Mouse (Mus musculus) T-cell, adult 2 months (primary cell): ENCODE results near the gene Slc19a1.

Experiments
- DNase-seq: peaks from one replicate; pipeline ENCODE4 v3.0.0; 2022; ENCODE audit warnings: low spot score

Gene Slc19a1

DNA sequence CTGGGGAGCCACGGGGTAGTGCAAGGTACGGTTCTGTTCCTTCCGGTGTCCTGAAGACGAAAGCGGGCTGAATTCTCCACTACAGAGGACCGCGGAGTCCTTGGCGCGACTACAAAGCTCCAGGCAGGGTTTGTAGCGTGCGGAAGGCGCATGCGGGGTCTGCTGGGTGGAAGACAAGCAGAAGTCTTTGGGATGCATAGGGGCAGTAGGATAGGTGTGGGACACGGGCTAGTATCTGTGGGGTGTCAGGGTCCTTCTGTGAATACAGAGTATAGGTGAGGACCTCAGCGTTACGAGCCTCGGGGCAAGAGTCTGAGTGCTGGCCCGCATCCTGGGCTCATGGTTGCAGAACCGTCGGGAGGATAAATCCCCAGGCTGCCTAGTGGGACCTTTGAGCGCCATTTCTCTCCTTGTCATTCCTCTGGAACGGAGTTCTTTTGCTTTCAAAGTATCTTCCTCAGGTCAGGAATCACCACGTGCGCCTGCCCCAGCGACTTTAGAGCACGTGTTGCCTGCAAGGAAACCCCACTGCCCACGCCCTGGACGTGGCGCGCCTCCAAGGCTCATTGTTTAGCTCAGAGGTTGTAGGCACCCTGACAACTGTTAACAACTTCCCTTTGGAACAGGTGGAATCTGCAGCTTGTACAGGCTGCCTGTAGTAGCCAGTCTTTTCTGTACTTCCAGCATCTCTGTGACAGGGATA, 1.4 kb downstream of the Slc19a1 start:
- peak; percentile 9 for DNase-seq

DNA sequence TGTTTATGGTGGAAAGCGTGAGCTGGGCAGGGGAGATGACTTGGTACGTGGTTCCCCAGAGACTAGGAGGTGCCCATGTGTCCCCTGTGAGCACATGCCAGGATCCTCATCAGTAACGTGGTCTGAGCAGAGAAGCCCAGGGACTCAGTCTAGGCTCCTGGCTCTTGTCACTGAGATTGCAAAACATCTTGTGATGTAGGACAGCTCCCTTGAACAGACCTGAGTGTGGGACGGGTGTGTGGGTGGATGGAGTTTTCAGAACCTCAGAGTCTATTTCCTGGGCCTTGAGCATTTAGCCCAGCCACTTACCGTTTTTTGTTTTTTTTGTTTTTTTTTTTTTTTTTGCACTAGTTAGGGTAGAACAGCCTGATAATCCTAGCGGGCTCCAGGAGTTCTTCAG, 3.4 kb downstream of the Slc19a1 start:
- no peak for DNase-seq

DNA sequence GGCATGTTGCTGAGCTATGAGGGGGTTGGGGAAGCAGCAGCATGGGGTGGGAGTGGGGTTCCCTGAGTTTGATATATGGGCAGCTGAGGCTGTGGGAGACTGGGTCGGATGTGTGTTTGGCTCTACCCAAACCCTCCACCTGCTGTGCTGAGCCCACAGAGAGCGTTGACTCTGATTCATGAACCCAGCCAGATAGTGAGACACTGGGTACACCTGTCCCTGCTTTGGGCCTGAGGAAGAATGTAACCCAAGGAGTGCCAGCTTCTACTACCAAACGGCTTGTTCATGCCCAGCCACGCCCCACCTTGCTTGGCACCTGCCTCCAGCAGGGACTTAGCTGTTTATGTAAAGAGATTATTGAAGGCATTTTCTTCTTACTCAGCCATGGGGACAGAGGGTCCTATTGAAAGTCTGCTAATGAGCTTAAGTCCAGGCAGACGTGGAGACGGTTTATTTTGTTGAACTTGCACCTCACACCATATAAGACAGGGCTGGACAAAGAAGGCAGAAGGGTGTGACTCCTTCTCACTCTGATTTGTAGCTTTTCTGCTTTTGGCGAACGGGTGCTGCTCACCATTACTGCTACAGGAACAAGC, 6.6 kb downstream of the Slc19a1 start:
- no peak for DNase-seq

DNA sequence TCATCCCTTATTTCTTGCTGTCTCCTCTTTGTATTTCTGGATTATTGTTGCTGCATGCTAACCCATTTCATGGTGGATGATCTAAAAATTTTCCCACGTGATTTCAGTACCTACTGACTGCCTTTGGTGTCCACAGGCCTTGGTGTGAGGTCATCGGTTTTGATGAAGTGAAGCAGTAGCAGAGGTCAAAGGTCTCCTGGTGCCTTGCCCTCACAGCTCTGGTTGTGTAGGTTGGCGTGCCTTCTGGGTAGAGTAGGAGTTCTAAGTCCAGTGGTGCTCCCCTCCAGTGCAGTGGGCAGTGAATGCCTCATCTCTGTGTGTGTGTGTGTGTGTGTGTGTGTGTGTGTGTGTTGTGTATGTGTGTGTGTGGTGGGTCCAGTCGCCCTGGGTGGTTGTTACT, 16.2 kb downstream of the Slc19a1 start:
- no peak for DNase-seq

DNA sequence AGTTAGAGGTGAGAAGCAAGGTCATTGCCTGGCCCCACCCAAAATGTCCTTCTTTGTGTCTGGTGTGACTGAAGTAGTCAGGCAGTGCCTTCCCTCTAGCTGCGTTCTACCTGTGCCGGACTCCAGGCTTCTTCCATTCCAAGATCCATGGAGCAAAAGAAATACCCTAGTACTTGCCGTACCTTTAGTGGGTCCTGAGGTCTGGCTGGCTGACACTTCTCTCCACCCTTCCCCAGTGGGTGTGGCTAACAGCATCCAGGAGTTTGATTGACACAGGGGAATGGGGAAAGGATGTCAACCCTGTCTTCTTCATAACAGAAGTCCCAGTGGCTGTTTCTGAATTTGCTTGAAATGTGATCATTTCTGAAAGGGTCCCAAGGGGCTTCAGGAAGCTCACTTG, 16.6 kb downstream of the Slc19a1 start:
- no peak for DNase-seq

DNA sequence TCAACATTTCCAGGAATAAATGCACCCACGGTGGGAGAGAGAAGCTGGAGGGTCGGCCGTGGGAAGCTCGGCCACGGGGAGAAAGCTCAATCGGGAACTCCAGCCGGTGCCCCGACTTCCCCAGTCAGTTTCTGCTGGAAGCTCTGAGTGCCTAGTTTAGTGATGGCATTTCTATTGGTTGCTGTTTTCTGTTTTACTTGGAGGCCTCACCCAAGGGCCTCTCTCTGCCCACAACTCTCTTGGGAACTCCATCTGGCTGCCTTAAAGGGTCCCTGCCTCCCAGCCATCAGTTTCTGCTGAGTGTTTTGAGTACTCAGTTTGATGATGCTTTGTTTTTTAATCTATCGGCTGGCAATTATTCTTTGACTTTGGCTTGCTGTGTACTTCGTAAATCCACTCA, 24.7 kb downstream of the Slc19a1 start:
- DNase-seq: no peak

DNA sequence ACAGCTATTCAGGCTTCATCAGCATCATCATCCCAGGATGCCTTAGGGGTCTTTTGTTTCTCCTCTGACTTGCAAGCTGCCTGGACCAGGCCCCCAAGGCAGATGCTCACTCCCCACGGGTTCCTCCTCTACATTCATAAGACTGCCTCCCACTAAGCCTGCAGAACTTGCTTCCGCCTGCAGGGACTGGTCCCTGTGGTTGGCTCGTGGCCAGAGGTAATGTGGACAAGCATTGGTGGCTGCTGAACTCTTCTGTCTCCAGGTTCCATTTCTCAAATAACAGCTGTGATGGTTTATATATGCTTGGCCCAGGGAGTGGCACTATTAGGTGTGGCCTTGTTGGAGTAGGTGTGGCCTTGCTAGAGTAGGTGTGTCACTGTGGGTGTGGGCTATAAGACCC, 29.4 kb downstream of the Slc19a1 start:
- no peak for DNase-seq

DNA sequence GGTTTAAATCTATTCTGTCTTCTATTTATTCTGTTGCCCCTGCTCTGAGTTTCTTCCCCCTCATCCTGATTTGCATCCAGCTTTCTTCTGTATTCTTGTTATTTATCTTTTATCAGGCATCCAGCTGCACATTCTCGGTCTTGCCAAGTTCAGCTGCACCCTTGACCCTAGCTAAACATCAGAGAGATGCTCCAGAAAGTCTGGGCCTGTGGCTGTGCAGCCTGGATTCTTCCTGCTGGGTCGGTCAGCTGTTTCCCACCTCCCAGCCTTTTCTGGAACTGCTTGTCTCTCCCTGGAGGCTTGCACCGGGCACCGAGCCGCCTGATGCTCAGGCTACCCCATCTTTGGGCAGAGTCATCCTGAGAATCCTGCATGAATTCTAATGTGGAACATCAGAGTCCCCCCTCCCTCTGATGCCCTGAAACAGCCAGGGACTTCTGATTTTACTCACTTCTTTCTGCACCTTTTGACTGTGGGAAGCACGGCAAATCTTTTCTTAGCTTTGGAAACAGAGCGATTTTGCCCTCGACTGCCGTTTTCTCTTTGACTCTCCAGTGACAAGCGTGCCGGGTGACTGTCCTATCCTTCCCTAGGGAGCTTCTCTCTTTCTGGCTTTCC, 30.5 kb downstream of the Slc19a1 start:
- no peak for DNase-seq

DNA sequence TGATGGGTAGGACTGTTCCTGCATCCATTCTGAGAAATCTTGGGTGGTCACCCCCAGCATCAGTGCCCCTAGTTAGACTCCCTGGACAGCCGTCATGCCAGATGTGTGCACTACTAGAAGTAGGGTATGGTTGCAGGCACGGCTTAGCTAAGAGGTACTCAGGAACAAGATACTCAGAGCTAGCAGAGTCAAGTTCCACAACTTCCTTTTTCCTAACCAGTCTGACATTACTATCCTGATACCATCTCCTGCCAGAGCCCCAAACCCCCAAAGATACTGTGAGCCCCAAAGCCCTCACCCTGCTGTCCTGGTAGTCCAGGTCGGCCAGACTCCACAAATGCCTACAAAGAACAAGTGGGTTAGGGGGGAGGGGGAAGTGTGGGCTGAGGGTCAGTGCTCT, 32.2 kb downstream of the Slc19a1 start:
- no peak for DNase-seq

DNA sequence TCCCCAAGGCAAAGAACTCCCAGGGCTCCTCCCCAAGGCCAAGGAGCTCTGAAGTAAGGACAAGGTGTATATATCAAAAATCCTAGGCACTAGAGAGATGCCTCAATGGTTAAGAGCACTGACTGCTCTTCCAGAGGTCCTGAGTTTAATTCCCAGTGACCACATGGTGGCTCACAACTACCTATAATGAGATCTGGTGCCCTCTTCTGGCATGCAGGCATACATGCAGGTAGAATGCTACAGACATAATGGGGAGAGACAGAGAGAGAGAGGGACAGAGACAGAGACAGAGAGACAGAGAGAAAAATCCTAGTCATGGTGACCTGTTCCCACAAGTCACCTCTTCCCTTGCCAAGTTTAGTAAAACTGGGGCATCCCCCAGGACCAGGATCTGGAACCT, 32.6 kb downstream of the Slc19a1 start:
- DNase-seq: no peak

DNA sequence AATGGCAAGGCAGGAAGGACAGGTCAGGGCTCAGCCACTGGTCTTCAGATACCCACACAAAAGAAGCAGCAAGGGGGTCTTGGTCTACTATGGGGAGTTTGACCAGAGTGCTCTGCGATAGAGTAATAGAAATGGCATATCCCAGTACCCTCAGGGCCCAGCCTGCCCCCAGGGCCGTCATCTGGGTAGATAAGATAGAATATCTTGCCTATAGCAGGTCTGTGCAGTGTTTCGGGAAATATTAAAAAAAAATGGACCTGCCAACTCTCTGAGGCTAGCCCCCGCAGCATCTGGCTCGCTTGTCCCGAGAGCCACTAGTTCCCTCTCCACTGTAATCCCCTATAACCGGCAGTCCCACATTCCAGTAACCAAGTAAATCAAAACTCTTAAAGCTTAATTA, 36.4 kb downstream of the Slc19a1 start:
- no peak for DNase-seq

DNA sequence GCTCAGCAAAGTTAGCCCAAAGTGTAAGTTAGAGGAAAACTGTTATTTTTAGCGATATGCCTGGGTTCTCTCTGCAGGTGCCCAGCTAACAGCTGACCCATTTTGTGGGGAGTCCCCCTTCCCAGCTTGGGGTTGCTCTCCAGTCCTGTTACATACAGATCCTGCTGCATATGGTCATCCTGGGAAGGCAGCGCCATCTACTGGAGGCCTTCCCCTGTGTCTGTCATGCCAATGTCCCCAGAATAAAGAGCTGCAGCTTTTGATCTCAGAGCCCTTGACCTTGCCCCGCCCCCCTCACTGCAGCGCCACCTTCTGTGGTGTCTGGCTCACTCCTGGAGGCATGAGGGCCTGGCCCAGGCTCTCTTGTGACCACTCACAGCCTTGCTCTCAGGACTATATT, 38.0 kb downstream of the Slc19a1 start:
- peak; percentile 27 for DNase-seq

DNA sequence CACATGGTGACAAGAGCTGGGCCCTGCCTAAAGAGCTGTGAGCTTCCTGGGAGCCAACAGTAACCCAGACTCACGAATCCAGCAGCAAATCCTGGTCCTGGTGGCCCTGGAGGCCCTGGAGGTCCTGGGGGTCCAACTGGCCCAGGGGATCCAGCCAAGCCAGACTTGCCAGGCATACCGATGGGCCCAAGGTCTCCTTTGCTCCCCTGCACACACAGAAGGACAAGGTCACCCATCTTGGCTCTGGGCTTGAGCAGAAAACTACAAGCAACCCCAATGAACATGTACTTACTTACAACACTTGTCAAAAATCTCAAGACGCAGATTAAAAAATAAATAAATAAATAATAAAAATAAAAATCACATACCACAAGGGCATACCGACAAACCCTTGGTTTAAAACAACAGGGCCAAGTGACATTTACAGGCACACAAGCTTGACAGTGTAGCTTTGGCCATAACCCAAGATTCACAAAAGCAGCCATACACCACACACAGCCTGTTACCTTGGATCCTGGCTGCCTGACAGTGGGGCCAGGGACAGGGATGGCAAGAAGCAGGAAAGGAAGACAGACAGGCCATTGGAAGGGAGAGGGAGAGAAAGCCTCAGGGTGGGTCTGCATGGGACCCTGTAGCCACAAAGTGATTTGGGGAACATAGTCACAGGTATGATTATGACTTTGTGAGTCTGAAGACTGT, 42.4 kb downstream of the Slc19a1 start:
- no peak for DNase-seq

DNA sequence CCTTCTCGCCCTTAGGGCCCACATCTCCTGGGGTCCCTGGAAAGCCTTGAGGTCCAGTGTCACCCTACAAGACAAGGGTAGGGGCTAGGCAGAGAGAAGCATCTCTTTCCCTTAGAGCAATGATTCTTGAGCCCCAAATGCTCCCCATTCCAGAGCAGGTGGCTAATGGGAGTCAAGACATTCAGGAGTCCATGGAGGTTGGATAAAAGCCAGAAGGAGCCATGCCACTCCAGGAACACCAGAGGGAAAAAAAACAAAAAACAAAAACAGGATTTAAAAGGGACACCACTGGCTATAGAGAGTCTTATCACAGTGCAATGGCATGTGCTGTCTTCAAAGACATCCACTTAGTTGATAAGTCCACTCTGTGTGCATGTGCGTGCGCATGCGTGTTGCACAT, 46.4 kb downstream of the Slc19a1 start:
- no peak for DNase-seq

DNA sequence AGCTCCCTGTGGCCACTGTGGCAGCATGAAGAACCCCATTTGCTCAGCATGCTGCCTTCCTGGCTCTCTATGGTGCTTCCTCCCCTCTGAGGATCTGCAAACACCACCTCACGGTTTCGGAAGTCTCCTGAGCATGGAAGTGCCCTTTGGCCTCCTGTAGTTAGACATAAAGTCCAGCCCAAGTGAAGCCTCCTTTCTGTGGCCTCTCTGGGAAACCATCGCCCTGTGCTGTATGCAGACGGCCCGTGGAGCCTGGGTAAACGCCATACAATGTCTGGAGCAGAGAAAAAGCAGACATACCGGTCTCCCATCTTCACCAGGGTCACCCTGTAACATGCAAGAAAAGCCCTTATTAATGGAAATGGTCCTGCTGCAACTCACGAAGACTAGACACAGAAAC, 46.9 kb downstream of the Slc19a1 start:
- no peak for DNase-seq

DNA sequence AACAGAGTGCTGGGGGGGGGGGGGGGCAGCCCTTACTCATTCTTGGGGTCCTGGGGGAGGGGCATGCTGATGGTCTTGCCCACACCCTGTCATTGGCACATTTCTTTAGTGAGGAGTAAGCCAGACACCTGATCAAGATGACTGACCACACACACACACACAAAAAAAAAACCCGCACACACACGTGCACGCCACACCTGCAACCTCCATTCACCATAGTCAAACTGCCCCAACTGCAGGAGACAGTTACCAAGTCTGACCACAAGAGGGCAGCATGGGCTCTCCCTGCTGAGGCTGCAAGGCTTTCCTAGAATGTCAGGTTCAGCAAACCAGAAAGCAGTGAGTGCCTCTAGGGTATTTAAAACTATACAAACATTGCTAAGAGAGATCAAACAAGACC, 50.4 kb downstream of the Slc19a1 start:
- DNase-seq: peak; percentile 25

DNA sequence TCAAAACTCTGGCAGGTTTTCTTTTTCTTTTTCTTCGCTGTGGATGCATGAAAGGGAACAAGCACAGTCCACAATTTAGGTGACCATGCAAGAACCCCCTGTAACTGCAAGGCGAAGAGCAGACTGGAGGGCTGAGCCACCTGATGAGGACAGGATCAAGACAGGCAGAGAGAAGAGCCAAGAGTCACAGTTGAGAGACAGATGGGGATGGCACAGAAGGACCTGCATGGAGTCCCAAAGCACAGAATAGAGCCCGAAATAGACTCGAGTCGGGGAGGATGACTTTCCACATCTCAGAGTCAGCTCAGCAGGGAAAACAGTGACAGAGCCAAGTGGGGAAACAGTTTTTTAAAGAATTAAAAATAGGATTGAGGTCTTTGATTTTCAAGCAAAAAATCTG, 50.9 kb downstream of the Slc19a1 start:
- DNase-seq: no peak

DNA sequence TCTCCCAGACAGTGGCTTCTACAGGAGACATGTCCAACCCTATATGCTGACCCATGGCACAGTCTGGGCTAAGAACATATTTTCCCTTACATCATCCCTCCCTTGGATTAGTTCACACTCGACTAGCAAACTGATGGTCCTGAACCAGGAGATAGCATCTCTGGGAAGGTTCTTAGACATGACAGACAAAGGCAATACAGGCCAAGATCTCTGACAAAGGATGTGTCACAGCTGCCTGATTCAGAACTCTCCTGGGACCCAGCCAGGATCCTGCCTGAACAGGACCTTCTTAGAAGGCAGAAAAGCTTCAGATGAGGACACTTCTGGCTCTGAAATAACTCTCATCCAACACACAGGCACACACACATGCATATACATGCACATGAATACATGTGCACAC, 52.5 kb downstream of the Slc19a1 start:
- DNase-seq: no peak

DNA sequence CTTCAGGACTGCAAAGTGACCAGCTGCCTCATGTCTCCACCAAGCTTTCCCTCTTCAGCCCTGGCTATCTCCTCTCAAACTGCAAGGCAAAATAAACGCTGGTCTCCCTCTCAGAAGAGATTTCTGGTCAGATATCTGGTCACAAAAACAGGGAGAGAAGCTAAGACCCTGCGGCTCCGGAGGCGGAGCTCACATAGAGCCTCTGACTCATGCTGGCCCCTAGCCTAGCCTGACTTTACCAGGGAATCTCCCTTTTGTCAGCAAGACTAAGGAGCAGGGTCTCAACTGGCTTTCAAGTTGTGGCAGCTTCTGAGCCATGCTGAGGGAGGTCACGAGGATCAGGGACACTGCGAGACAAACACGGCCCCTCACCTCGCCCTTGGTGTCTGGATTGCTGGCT, 57.3 kb downstream of the Slc19a1 start:
- DNase-seq: no peak

DNA sequence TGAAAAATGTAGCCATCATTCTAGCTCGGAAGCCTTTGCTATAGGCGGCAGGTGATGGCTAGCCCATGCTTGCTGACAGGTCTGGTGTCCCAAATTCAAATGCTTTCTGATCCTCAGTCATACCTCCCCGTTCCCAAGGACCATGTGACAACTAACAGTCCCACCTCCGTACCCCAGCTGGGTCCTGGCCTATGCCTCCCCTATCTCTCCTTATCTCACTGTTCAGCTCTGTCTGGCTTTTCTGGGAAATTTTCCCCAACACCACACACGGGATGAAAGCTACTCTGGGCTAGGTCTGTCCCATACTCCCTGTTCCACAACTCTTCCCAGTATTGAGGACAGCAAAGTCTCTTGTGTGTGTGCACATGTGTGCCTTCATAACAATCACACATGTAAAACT, 58.0 kb downstream of the Slc19a1 start:
- DNase-seq: no peak

DNA sequence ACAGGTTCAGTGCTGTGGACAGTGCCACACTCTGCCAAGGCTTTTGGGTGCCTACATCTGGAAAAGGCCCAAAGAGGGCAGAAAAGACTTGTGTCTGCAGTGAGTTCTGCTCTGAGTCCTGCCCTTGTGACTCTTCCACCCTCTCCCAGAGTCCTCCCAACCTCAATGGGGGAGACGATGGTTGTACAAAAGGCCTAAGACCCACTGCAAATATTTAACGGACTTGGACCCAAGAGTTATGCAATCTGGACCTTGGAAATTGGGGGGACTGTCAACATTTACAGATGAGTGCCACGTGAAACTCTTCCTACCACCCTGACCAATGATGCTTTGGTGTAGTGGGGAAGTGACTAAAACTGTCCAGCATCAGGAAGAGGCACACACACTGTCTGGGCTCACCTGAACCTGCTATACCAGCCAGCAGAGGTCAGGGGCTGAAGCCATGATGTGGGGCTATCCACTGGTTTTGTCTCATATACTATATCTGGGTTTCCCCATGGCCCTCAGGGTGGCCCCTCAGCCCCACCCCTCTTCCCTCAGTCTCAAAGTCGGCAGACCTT, 59.6 kb downstream of the Slc19a1 start:
- DNase-seq: no peak

DNA sequence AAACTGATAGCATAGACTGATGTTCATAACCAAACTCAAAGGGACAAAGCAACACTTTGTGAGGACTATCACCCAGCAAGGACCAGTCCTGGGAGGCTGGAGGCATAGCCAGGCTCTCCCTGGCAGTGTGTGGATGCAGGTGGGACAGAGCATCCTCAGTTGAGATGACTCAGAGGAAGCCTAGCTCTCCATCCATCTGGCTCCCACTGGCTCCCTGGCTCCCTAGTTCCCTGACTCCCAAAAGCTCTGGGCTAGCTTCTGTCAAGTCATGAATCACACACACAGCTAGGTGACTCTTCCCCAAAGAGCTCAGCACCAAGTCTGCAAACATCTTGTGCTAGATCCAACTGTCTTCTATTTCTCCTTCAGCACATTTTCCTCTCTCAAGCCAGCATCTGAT, 61.8 kb downstream of the Slc19a1 start:
- no peak for DNase-seq

DNA sequence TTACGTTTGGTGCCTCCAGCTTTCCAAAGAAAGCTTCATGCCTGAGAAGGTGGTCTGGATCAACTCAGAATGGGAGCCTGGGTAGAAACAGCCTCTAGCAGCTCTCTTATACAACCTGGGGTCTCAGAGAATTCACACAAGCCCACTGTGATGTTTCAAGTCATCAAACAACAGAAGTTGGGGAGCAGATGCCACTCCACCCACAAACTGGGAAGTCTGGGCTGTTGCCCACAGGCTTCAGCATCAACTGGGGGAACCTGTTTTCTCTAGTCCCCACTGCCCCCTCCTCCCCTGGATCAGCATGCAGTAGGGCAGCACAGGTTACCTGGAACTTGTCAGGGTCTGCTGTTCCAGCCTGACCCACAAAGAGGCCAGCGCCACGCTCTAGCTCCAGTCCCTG, 63.6 kb downstream of the Slc19a1 start:
- DNase-seq: no peak
